Comparison of ENCODE assay signal across 8 mouse cellular contexts in the genomic region with DNA sequence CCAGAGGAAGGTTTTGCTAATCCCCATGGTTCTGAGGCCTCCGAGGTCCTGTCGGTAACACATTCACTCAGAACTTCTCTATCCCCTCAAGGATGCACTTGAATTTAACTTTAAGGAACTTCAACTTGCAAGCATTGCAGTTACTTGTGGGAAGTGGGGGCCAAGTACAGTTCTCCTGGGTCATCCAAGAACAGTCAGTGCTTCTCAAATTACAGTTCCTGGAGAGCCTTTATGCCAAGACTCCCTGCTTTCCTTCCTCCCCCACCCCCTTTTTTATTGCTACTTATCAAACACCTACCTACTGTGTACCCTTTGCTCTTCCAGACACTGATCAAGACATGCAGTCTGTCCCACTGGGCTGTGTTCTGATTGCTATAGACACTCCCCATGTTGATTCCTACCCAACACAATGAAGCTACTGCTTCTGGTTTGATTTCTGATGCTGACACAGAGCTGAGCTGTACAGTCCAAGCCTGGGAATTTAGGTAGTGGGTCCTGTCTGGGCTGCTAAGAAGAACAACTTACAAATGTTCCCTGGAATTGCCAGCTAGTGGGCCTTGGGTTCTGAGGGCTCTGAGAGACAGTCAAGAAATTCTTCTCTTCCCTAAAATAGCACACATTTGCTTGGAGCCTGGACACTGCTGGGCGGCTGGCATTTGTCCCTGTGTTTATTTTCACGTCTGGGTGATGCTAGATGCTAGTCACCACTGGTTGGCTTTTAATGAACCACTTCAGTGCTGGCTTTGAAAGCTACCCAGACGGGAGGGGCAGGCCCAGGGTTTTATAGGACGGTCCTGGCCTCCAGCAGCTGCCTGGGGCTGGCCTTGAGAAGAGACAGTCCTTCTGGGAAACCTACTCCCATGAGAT.
DNase-seq lines count a peak whose midpoint lies in the region; ATAC-seq lines count a peak whose summit lies in the region.

No protein-coding gene starts in this region.

- H3K4me3 ChIP-seq in kidney, embryonic 15.5 days (replicated peaks): no peak overlapping the region
- H3K4me3 ChIP-seq in stomach, embryonic 14.5 days (ENCODE audit: low read depth, low read length): no peak overlapping the region

- H3K4me2 ChIP-seq in kidney, embryonic 15.5 days: no peak overlapping the region
- no peak overlapping the region for H3K4me2 ChIP-seq in stomach, embryonic 14.5 days (replicated peaks; ENCODE audit: low read depth, low read length)

- peak; percentile 43; the same call in 1 of the 2 replicates for ATAC-seq in kidney, embryonic 15.5 days (replicated peaks; ENCODE audit: low FRiP score)
- peak; percentile 68 for ATAC-seq in stomach, embryonic 14.5 days (ENCODE audit: insufficient number of reproducible peaks, insufficient read depth, low FRiP score, low read depth)
- ATAC-seq in inflammation-experienced regulatory T-cells, adult 6 months: no peak

- 51% methylated on average over 6 of the region's 6 CpGs for WGBS in kidney, embryonic 15.5 days
- WGBS in stomach, embryonic 14.5 days: 57% methylated on average over 6 of the region's 6 CpGs

- intact Hi-C loops in gastrocnemius, postnatal 14 days (cut with DNase I; ENCODE audit: low total_unique reads): loop anchor here (10.0 kb wide), 1 partner anchor 146 kb away; no protein-coding TSS in a partner anchor

- peak; percentile 60 for DNase-seq in urinary bladder, postnatal 14 days (ENCODE audit: low spot score)
- DNase-seq in urinary bladder, adult 2 months (ENCODE audit: low spot score): no peak
- peak; percentile 54 for DNase-seq in gastrocnemius, postnatal 14 days
- no peak for DNase-seq in thymus, postnatal 25 days
- DNase-seq in adrenal gland, postnatal 4 days (ENCODE audit: low spot score in 2 of 2): no peak

- no peaks in the 10 kb centered on the region; the same call in 1 of the 2 replicates for H3K9me3 ChIP-seq in kidney, embryonic 15.5 days (replicated peaks)
- H3K9me3 ChIP-seq in stomach, embryonic 14.5 days (ENCODE audit: control insufficient read depth, low read depth, low read length): no peaks in the 10 kb centered on the region

- peaks cover 14% of the 10 kb centered on the region; the same call in 1 of the 2 replicates for H3K4me1 ChIP-seq in kidney, embryonic 15.5 days
- H3K4me1 ChIP-seq in stomach, embryonic 14.5 days (ENCODE audit: control insufficient read depth, insufficient read depth, low read length): no peaks in the 10 kb centered on the region

- 0 out of 2 replicates have a peak overlapping the region, but pooled peaks have one; percentile 41 for H3K27ac ChIP-seq in kidney, embryonic 15.5 days
- H3K27ac ChIP-seq in stomach, embryonic 14.5 days (ENCODE audit: low read length): no peak overlapping the region

- H3K36me3 ChIP-seq in kidney, embryonic 15.5 days: no peaks in the 10 kb centered on the region
- H3K36me3 ChIP-seq in stomach, embryonic 14.5 days (ENCODE audit: control insufficient read depth, insufficient read depth, low read length): no peaks in the 10 kb centered on the region

- no peaks in the 10 kb centered on the region for H3K27me3 ChIP-seq in kidney, embryonic 15.5 days
- no peaks in the 10 kb centered on the region for H3K27me3 ChIP-seq in stomach, embryonic 14.5 days (ENCODE audit: control insufficient read depth, insufficient read depth, low read length)

- no peak overlapping the region for H3K9ac ChIP-seq in kidney, embryonic 15.5 days
- no peak overlapping the region for H3K9ac ChIP-seq in stomach, embryonic 14.5 days (replicated peaks; ENCODE audit: low read depth, low read length)

Comparison
In these comparisons a context has a peak if more than half of its experiments do, and no peak if none do; other contexts are left out.
1. DNase-seq: peak in urinary bladder, postnatal 14 days (single experiment) and gastrocnemius, postnatal 14 days (single experiment); none in urinary bladder, adult 2 months (single experiment), thymus, postnatal 25 days (single experiment) and adrenal gland, postnatal 4 days (0 of 2).